Mouse (Mus musculus) intestine, postnatal 0 days (tissue): ENCODE results near the gene Elf4. TPM values are rescaled to one million over a fixed set of nuclear protein-coding genes. Genes with fewer than 3 reads are reported as not detected.

Experiments
- ATAC-seq: fragments of 200-750 bp; cut with Nextera tagmentation; 2 replicates; pipeline ENCODE4 v1.8.0; 2017; ENCODE audit warnings: mild to moderate bottlenecking, moderate TSS enrichment, moderate library complexity
- H3K27ac ChIP-seq: fragments of 300-500 bp; sonication (generic); 2 replicates; pipeline ENCODE4 v1.5.1; 2014; ENCODE audit warnings: mild to moderate bottlenecking, low read depth, low read length, moderate library complexity
- H3K27me3 ChIP-seq: fragments of 300-500 bp; sonication (generic); replicated peaks from 2 replicates; pipeline ENCODE4 v1.6.1; 2014; ENCODE audit warnings: low read length, mixed read lengths; ENCODE audit not compliant: control insufficient read depth, insufficient read depth
- H3K36me3 ChIP-seq: fragments of 300-500 bp; sonication (generic); 2 replicates; pipeline ENCODE4 v1.6.1; 2014; ENCODE audit warnings: mild to moderate bottlenecking, moderate library complexity; ENCODE audit not compliant: control insufficient read depth, insufficient read depth
- H3K4me1 ChIP-seq: fragments of 300-500 bp; sonication (generic); replicated peaks from 2 replicates; pipeline ENCODE4 v1.6.1; 2014; ENCODE audit warnings: antibody characterized with exemption, low read length, mixed read lengths; ENCODE audit not compliant: control insufficient read depth, insufficient read depth
- H3K4me2 ChIP-seq: fragments of 300-500 bp; sonication (generic); replicated peaks from 2 replicates; pipeline ENCODE4 v1.6.1; 2014; ENCODE audit warnings: low read depth, mild to moderate bottlenecking, moderate library complexity
- H3K4me3 ChIP-seq: fragments of 300-500 bp; sonication (generic); 2 replicates; pipeline ENCODE4 v1.5.1; 2014; ENCODE audit warnings: low read depth, low read length
- H3K9ac ChIP-seq: fragments of 300-500 bp; sonication (generic); 2 replicates; pipeline ENCODE4 v1.6.1; 2014; ENCODE audit warnings: mild to moderate bottlenecking, low read depth, low read length
- H3K9me3 ChIP-seq: fragments of 300-500 bp; sonication (generic); 2 replicates; pipeline ENCODE4 v1.6.1; 2016; ENCODE audit warnings: mixed run types; ENCODE audit not compliant: control insufficient read depth
- CTCF ChIP-seq: sonication (generic); IDR thresholded peaks from 2 replicates; pipeline ENCODE4 v1.5.1; 2016; ENCODE audit warnings: low read depth, mild to moderate bottlenecking, control low read depth, antibody characterized with exemption, moderate library complexity
- WGBS: fragments of 180-500 bp; shearing (Covaris S2); extraction: QIAGEN DNeasy Blood & Tissue Kit; methylation state at CpG from one replicate; pipeline ENCODE4 v1.1.7; 2014; 5-methylcytosine and 5-hydroxymethylcytosine counted together
- polyA plus RNA-seq: library from polyadenylated mRNA; unstranded; fragments of >200 nt; fragmentation: Nextera tagmentation; extraction: Ambion mirVana; gene quantifications from 2 replicates; pipeline ENCODE4 v1.2.1, GENCODE M21; 2015

The Elf4 gene
- polyA plus RNA-seq, 1 experiment from 2014 or later, result 10.6 TPM

- no peaks in the 10 kb centered on the region for H3K27me3 ChIP-seq
- no peaks in the 10 kb centered on the region for H3K36me3 ChIP-seq
- no peak overlapping the region for H3K27ac ChIP-seq
- H3K9me3 ChIP-seq, result no peaks in the 10 kb centered on the region
- ATAC-seq, result no peak
- 91% methylated on average over 6 of the region's 6 CpGs for WGBS
- no peak for TF ChIP-seq CTCF
- no peak overlapping the region for H3K9ac ChIP-seq
- H3K4me2 ChIP-seq, result no peak overlapping the region
- H3K4me1 ChIP-seq, result no peaks in the 10 kb centered on the region
- no peak overlapping the region for H3K4me3 ChIP-seq
Observed at GRCm38 (mm10) chrX:48464436-48464835, 1.5 kb upstream of the Elf4 start.

- Histone ChIP-seq H3K27ac (no peak overlapping the region), H3K9ac (no peak overlapping the region), H3K27me3 (no peaks in the 10 kb centered on the region), H3K4me2 (0 out of 2 replicates have a peak overlapping the region, but pooled peaks have one; percentile 67), H3K9me3 (no peaks in the 10 kb centered on the region), H3K36me3 (no peaks in the 10 kb centered on the region), H3K4me1 (no peaks in the 10 kb centered on the region), H3K4me3 (no peak overlapping the region)
- no peak for TF ChIP-seq CTCF
- no peak for ATAC-seq
- 87% methylated on average over 4 of the region's 4 CpGs for WGBS
Observed at GRCm38 (mm10) chrX:48463636-48464035, 704 bp upstream of the Elf4 start.

GRCm38 (mm10) chrX:48462297-48462696, 635 bp downstream of the Elf4 start:
- no peaks in the 10 kb centered on the region for H3K9me3 ChIP-seq
- peak overlapping the region; percentile 36 for H3K4me3 ChIP-seq
- H3K27me3 ChIP-seq, result no peaks in the 10 kb centered on the region
- H3K9ac ChIP-seq, result peak overlapping the region; percentile 50; the same call in 1 of the 2 replicates
- no peak for ATAC-seq
- H3K27ac ChIP-seq, result no peak overlapping the region
- WGBS, result 42% methylated on average over 4 of the region's 4 CpGs
- H3K4me2 ChIP-seq, result peak overlapping the region; percentile 67
- TF ChIP-seq CTCF, result no peak
- no peaks in the 10 kb centered on the region for H3K36me3 ChIP-seq
- no peaks in the 10 kb centered on the region for H3K4me1 ChIP-seq

- 68% methylated on average over 4 of the region's 4 CpGs for WGBS
- Histone ChIP-seq H3K9me3 (no peaks in the 10 kb centered on the region), H3K27ac (no peak overlapping the region), H3K4me2 (no peak overlapping the region), H3K36me3 (no peaks in the 10 kb centered on the region), H3K27me3 (no peaks in the 10 kb centered on the region), H3K9ac (no peak overlapping the region), H3K4me1 (no peaks in the 10 kb centered on the region), H3K4me3 (no peak overlapping the region)
- no peak for ATAC-seq
- no peak for TF ChIP-seq CTCF
Observed at GRCm38 (mm10) chrX:48461006-48461405, 1.9 kb downstream of the Elf4 start.

DNA sequence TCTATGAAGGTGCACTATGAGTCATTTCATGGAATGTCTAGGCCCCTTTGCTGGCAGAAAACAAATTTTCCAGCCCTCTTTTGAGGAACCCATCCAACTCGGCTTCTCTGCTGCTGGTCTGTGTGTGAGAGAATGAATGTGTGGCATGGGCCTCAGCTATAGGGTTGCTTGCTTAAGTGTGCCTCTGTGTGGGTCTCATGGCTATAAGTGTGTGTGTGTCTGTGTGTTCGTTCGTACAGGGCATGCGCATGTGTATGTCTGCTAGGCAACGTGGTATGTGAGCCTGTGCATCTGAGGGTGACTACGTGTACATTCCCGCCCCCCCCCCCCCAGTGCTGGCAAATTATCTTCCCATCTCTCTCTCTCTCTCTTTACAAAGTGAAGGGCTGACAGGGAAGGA, 2.4 kb downstream of the Elf4 start:
- H3K4me1 ChIP-seq, result no peaks in the 10 kb centered on the region
- WGBS, result 77% methylated on average over 7 of the region's 7 CpGs
- TF ChIP-seq CTCF, result no peak
- no peak overlapping the region for H3K9ac ChIP-seq
- no peak overlapping the region for H3K4me2 ChIP-seq
- no peak for ATAC-seq
- no peaks in the 10 kb centered on the region for H3K36me3 ChIP-seq
- H3K4me3 ChIP-seq, result no peak overlapping the region
- no peaks in the 10 kb centered on the region for H3K9me3 ChIP-seq
- H3K27ac ChIP-seq, result no peak overlapping the region
- H3K27me3 ChIP-seq, result no peaks in the 10 kb centered on the region

DNA sequence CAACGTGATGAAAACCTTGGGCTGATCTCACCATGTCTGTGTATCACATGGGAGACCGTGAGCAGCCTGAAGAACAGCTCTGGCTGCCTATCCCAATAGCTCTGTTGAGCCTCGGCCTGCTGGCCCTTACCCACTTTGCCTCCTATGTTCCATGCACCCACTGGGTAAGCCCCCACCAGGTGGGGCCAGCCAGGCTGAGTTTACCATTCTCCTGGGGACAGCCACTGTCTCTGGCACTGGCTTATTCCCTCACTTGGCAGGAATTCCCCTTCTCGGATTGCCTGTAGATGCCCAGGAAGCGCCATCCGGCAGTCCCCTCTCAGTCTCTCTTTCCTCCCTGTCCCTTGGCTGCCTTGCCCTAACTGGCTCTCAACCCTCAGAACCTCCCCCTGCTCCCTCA, 6.0 kb downstream of the Elf4 start:
- no peak overlapping the region for H3K9ac ChIP-seq
- no peaks in the 10 kb centered on the region for H3K36me3 ChIP-seq
- no peaks in the 10 kb centered on the region for H3K4me1 ChIP-seq
- H3K4me2 ChIP-seq, result no peak overlapping the region
- no peak overlapping the region for H3K27ac ChIP-seq
- no peaks in the 10 kb centered on the region for H3K9me3 ChIP-seq
- 71% methylated on average over 6 of the region's 6 CpGs for WGBS
- TF ChIP-seq CTCF, result no peak
- no peak overlapping the region for H3K4me3 ChIP-seq
- ATAC-seq, result no peak
- no peaks in the 10 kb centered on the region for H3K27me3 ChIP-seq

GRCm38 (mm10) chrX:48455018-48455417, 7.9 kb downstream of the Elf4 start:
- 24% methylated on average over 9 of the region's 9 CpGs for WGBS

More at GRCm38 (mm10) chrX:48455018-48455417, 7.9 kb downstream of the Elf4 start:
- no peak for ATAC-seq
- H3K4me1 ChIP-seq, result no peaks in the 10 kb centered on the region
- H3K9me3 ChIP-seq, result no peaks in the 10 kb centered on the region
- TF ChIP-seq CTCF, result no peak
- no peak overlapping the region for H3K27ac ChIP-seq
- no peaks in the 10 kb centered on the region for H3K36me3 ChIP-seq
- H3K27me3 ChIP-seq, result no peaks in the 10 kb centered on the region
- 0 out of 2 replicates have a peak overlapping the region, but pooled peaks have one; percentile 79 for H3K9ac ChIP-seq
- peak overlapping the region; percentile 70 for H3K4me2 ChIP-seq
- no peak overlapping the region for H3K4me3 ChIP-seq
